Mouse (Mus musculus): ENCODE measurements around the gene Ubash3a.

GRCm38 (mm10) chr17:31196283-31196682 is 11.4 kb upstream of the Ubash3a start:
- TF ChIP-seq SIN3A (IDR thresholded peaks at IDR 0.05; ENCODE audit: low read length) (no peak), BHLHE40 (IDR thresholded peaks at IDR 0.05; ENCODE audit: borderline replicate concordance, low read depth, low read length) (no peak), ZC3H11A (IDR thresholded peaks at IDR 0.05; ENCODE audit: low read depth, low read length) (no peak), GATA1 (IDR thresholded peaks at IDR 0.05; ENCODE audit: low read depth, low read length) (no peak)
